Mouse (Mus musculus) intestine, embryonic 14.5 days (tissue): Measurements from ENCODE around the gene Rptor. TPM values are rescaled to one million over a fixed set of nuclear protein-coding genes. Genes with fewer than 3 reads are reported as not detected.
A peak's percentile ranks its signal among the peaks of the same experiment; 100 is the strongest.

Experiments used
- ATAC-seq: fragments of 200-750 bp; cut with Nextera tagmentation; replicated peaks from 2 replicates; pipeline ENCODE4 v1.8.0; 2017; ENCODE audit warnings: low read depth, moderate number of reproducible peaks, moderate TSS enrichment, moderate library complexity; ENCODE audit not compliant: low FRiP score, low TSS enrichment
- DNase-seq: peaks from one replicate; pipeline ENCODE4 v3.0.0-alpha.2; 2018; ENCODE audit warnings: low spot score
- H3K27ac ChIP-seq: fragments of 300-500 bp; sonication (generic); 2 replicates; pipeline ENCODE4 v1.5.1; 2014; ENCODE audit warnings: low read depth, mild to moderate bottlenecking, control low read depth
- H3K27me3 ChIP-seq: fragments of 300-500 bp; sonication (generic); replicated peaks from 2 replicates; pipeline ENCODE4 v1.6.1; 2014; ENCODE audit warnings: low read length, control low read depth; ENCODE audit not compliant: control insufficient read depth, insufficient read depth
- H3K36me3 ChIP-seq: fragments of 300-500 bp; sonication (generic); 2 replicates; pipeline ENCODE4 v1.6.1; 2014; ENCODE audit warnings: low read length, control low read depth; ENCODE audit not compliant: control insufficient read depth, insufficient read depth
- H3K4me1 ChIP-seq: fragments of 300-500 bp; sonication (generic); replicated peaks from 2 replicates; pipeline ENCODE4 v1.6.1; 2014; ENCODE audit warnings: low read length, control low read depth, mixed read lengths; ENCODE audit not compliant: control insufficient read depth, insufficient read depth
- H3K4me2 ChIP-seq: fragments of 300-500 bp; sonication (generic); 2 replicates; pipeline ENCODE4 v1.6.1; 2014; ENCODE audit warnings: low read length
- H3K4me3 ChIP-seq: fragments of 300-500 bp; sonication (generic); 2 replicates; pipeline ENCODE4 v1.5.1; 2014; ENCODE audit warnings: low read depth, low read length, control low read depth, mixed read lengths
- H3K9ac ChIP-seq: fragments of 300-500 bp; sonication (generic); 2 replicates; pipeline ENCODE4 v1.6.1; 2014; ENCODE audit warnings: mild to moderate bottlenecking, low read length
- H3K9me3 ChIP-seq: fragments of 300-500 bp; sonication (generic); 2 replicates; pipeline ENCODE4 v1.6.1; 2016; ENCODE audit warnings: low read length, control low read depth; ENCODE audit not compliant: control insufficient read depth
- WGBS: fragments of 180-500 bp; shearing (Covaris S2); extraction: QIAGEN DNeasy Blood & Tissue Kit; methylation state at CpG from one replicate; pipeline ENCODE4 v1.1.7; 2014; 5-methylcytosine and 5-hydroxymethylcytosine counted together
- polyA plus RNA-seq: library from polyadenylated mRNA; unstranded; fragments of >200 nt; fragmentation: Nextera tagmentation; extraction: Ambion mirVana; gene quantifications from 2 replicates; pipeline ENCODE4 v1.2.1, GENCODE M21; 2014

Gene Rptor
- polyA plus RNA-seq, 1 experiment from 2014 or later: 12.9 TPM

DNA sequence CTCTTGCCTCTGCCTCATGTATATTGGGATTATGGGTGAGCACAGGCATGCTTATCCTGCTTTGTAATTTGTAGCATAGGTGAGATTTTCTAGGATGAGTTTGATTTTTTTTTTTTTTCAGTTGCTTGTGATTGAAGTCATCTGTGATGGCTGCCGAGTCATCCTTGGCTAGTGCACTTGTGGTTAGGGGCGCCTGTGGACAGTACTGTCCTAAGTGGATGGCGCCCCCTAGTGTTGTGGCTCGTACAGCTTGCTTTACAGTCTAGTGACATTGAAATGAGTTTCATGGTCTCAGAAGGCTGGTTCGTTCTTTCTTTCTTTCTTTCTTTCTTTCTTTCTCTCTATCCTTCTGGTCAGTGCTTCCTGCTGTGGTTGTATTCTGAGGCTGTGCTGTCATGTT, 16.1 kb downstream of the Rptor start:
- WGBS: 59% methylated on average over 5 of the region's 5 CpGs
- H3K4me1 ChIP-seq: 0 out of 2 replicates have a peak, but pooled peaks cover 3% of the 10 kb centered on the region
- no peak overlapping the region for H3K9ac ChIP-seq
- no peak overlapping the region for H3K27ac ChIP-seq
- no peaks in the 10 kb centered on the region for H3K27me3 ChIP-seq
- peak; percentile 76 for DNase-seq
- H3K4me2 ChIP-seq: no peak overlapping the region
- no peak overlapping the region for H3K4me3 ChIP-seq
- no peaks in the 10 kb centered on the region for H3K9me3 ChIP-seq
- no peak for ATAC-seq
- H3K36me3 ChIP-seq: no peaks in the 10 kb centered on the region

DNA sequence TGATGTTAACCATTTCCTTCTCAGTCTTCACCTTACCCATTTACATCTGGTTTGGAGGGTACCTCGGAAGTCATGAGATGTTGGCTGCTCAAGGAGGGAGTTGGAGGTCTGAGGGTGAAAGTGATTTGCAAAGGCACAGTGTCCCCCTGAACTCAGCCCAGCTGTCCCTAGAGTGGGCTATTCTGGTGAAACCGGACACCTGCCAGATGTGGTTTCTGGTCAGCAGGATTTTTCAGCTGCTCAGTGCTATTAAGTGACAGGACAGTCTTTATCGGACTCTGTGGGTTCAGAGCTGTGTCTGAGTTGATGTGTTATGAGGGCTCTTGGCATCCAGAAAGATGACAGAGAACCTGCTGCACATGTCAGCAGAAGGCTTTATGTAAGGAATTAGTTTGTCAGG, 18.6 kb downstream of the Rptor start:
- H3K27me3 ChIP-seq: no peaks in the 10 kb centered on the region
- DNase-seq (no peak), ATAC-seq (no peak)
- H3K4me1 ChIP-seq: peaks cover 7% of the 10 kb centered on the region; the same call in 1 of the 2 replicates
- H3K4me3 ChIP-seq: no peak overlapping the region
- 51% methylated on average over 3 of the region's 3 CpGs for WGBS
- no peak overlapping the region for H3K4me2 ChIP-seq
- no peak overlapping the region for H3K9ac ChIP-seq
- no peak overlapping the region for H3K27ac ChIP-seq
- H3K9me3 ChIP-seq: no peaks in the 10 kb centered on the region
- no peaks in the 10 kb centered on the region for H3K36me3 ChIP-seq

DNA sequence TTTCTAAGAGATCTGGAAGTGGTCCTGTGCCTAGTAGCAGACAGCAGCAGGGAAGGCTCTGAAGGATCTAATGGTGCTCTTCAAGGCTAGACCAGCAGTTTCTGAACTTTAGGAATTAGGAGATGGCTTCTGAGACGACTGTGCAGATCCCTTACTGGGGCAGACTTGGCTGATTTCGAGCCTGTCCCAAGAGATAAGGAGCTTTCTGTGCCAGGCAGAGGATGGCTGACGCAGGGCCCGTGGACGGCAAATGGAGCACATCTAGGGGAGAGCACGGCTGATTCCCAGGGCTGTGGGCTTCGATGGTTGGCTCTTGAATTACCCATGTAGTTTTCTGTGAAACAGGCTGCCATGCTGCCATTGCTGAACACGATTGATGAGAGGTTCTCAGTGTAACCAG, 21.1 kb downstream of the Rptor start:
- peaks cover 7% of the 10 kb centered on the region; the same call in 1 of the 2 replicates for H3K4me1 ChIP-seq
- no peaks in the 10 kb centered on the region for H3K9me3 ChIP-seq
- DNase-seq: no peak
- 81% methylated on average over 8 of the region's 8 CpGs for WGBS
- no peak overlapping the region for H3K27ac ChIP-seq
- H3K4me2 ChIP-seq: no peak overlapping the region
- no peak overlapping the region for H3K4me3 ChIP-seq
- no peak for ATAC-seq
- no peak overlapping the region for H3K9ac ChIP-seq
- no peaks in the 10 kb centered on the region for H3K36me3 ChIP-seq
- H3K27me3 ChIP-seq: no peaks in the 10 kb centered on the region

DNA sequence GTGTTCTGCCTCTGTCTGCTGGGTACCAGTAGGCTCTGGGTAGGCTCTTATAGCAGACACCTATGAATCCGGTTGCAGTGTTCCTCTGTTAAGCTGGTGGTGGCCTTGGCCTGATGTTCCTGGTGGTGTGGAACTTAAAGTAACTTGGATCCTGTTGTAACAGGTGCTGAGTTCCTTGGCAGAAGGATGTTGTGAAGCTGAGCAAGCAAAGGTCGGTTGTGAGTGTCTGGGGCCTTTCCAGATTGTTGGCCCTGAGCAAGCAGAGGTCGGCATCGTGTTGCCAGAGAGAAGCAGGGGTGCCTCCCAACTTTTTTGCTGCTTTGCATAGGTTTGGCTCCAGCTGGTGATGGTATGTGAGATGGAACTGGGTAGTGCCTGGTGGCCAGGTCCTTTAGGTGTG, 21.7 kb downstream of the Rptor start:
- Histone ChIP-seq H3K9ac (no peak overlapping the region), H3K4me3 (no peak overlapping the region), H3K27me3 (no peaks in the 10 kb centered on the region), H3K4me1 (peaks cover 7% of the 10 kb centered on the region; the same call in 1 of the 2 replicates), H3K9me3 (no peaks in the 10 kb centered on the region), H3K36me3 (no peaks in the 10 kb centered on the region), H3K4me2 (no peak overlapping the region), H3K27ac (no peak overlapping the region)
- 71% methylated on average over 4 of the region's 4 CpGs for WGBS
- ATAC-seq (no peak), DNase-seq (no peak)

DNA sequence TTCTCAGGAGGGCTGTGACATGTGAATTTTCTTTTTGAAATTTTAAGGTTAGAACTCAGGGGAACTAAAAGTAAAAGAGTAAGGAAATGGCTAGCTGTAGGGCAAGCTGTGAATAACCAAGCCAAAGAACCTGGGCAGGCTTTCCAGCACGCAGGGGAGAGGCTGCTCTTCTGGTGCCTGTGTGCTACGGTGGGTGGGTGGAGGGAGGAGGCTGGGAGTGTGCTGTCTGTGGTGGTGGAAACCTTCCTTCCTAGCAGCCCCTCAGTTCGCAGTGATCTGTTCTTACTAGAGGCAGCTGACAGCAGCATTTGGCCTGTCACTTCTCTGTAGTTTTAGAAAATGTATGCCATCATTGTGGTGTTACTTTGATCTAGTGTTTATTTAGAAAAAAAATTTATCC, 22.2 kb downstream of the Rptor start:
- no peak overlapping the region for H3K4me2 ChIP-seq
- no peak overlapping the region for H3K9ac ChIP-seq
- no peak overlapping the region for H3K4me3 ChIP-seq
- H3K27me3 ChIP-seq: no peaks in the 10 kb centered on the region
- no peak overlapping the region for H3K27ac ChIP-seq
- no peaks in the 10 kb centered on the region for H3K9me3 ChIP-seq
- peaks cover 7% of the 10 kb centered on the region; the same call in 1 of the 2 replicates for H3K4me1 ChIP-seq
- H3K36me3 ChIP-seq: no peaks in the 10 kb centered on the region
- ATAC-seq: no peak
- 24% methylated on average over 3 of the region's 3 CpGs for WGBS
- no peak for DNase-seq

DNA sequence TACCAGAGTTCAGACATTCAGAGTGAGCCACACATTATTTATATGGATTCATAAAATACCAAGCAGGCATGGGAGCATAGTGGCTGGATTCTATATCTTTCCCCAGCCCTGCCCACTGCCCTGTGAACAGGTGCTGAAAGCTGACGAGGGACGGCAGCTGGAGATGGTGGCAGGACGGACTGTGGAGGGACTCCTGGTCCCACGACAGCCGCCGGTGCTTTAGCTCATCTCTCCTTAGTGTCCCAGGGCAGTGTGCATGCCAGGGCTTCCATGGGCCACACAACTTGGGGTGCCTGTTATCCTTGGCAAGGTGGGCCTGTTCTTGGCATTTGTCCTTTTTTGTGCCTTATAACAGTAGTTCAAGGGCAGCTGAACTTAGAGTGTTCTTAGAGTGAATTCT, 22.8 kb downstream of the Rptor start:
- H3K9me3 ChIP-seq: no peaks in the 10 kb centered on the region
- ATAC-seq (no peak), DNase-seq (no peak)
- H3K4me2 ChIP-seq: no peak overlapping the region
- no peak overlapping the region for H3K27ac ChIP-seq
- no peak overlapping the region for H3K9ac ChIP-seq
- H3K27me3 ChIP-seq: no peaks in the 10 kb centered on the region
- no peak overlapping the region for H3K4me3 ChIP-seq
- peaks cover 9% of the 10 kb centered on the region; the same call in 1 of the 2 replicates for H3K4me1 ChIP-seq
- 58% methylated on average over 6 of the region's 6 CpGs for WGBS
- no peaks in the 10 kb centered on the region for H3K36me3 ChIP-seq

DNA sequence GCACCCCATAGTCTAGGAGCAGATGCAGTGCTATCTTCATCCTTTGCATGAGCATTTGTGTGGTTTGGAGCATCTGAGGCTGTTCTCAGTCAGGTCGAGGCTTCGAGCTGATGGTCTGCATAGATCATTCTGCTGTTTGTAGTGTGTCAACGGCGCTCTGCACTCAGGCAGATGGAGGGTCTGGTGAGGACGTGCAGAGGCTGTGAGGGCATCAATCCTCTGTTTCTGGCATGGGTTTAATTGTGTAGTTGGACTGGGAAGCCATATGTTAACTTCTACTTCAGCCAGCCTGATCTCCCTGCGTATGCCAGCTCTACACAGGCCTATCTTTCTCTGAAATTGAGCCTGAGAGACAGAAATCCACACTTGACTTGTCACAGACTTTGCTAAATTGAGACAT, 23.2 kb downstream of the Rptor start:
- Histone ChIP-seq H3K27me3 (no peaks in the 10 kb centered on the region), H3K4me1 (peaks cover 13% of the 10 kb centered on the region; the same call in 1 of the 2 replicates), H3K4me2 (no peak overlapping the region), H3K27ac (no peak overlapping the region), H3K9me3 (no peaks in the 10 kb centered on the region), H3K36me3 (no peaks in the 10 kb centered on the region), H3K4me3 (no peak overlapping the region), H3K9ac (no peak overlapping the region)
- 43% methylated on average over 6 of the region's 6 CpGs for WGBS
- ATAC-seq (no peak), DNase-seq (no peak)

DNA sequence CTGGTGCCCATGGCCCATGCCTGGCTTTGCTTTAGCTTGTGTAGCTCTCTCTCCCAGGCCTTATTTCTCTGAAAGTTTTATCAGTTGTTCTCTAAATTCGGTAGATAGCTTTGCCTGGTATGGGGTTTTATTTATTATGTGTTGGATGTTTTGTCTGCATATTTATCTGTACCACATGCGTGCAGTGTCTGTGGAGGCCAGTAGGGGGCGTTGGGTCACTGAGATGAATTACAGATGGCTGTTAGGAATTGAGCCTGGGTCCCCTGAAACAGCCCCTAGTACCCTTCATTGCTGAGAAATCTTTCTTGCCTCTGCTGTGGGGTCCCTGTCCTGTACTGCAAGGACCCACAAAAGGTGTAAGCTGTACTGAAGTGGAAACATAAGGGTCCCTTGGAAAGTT, 24.5 kb downstream of the Rptor start:
- no peak overlapping the region for H3K4me2 ChIP-seq
- peaks cover 11% of the 10 kb centered on the region; the same call in 1 of the 2 replicates for H3K4me1 ChIP-seq
- H3K9ac ChIP-seq: no peak overlapping the region
- no peak overlapping the region for H3K4me3 ChIP-seq
- no peaks in the 10 kb centered on the region for H3K27me3 ChIP-seq
- no peaks in the 10 kb centered on the region for H3K9me3 ChIP-seq
- WGBS: 59% methylated on average over 3 of the region's 3 CpGs
- ATAC-seq: no peak
- no peaks in the 10 kb centered on the region for H3K36me3 ChIP-seq
- no peak overlapping the region for H3K27ac ChIP-seq
- no peak for DNase-seq

DNA sequence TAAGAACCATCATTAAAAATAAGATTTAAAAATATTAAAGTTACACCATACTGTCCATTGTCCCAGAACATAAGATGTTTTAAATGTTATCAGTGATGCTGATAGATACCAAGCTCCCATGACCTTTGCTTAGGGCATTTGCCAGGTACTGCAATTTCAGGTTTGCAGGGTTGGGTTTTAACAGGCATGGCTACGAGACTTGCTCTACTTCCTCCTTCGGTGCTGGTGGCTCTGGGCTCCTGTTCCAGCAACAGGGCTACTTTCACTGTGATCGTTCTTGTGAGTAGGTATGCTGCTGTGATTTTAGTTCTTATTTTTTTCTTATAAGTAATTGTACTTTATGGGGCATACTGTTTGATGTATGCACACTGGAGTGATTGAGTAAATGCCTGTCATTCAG, 26.4 kb downstream of the Rptor start:
- Histone ChIP-seq H3K36me3 (no peaks in the 10 kb centered on the region), H3K4me2 (no peak overlapping the region), H3K4me1 (peaks cover 11% of the 10 kb centered on the region; the same call in 1 of the 2 replicates), H3K9me3 (no peaks in the 10 kb centered on the region), H3K27me3 (no peaks in the 10 kb centered on the region), H3K4me3 (no peak overlapping the region), H3K9ac (no peak overlapping the region), H3K27ac (no peak overlapping the region)
- no peak for DNase-seq
- ATAC-seq: no peak
- 70% methylated on average over 3 of the region's 3 CpGs for WGBS
